Mouse (Mus musculus): ENCODE results near the gene Kpna1. TPM values are rescaled to one million over a fixed set of nuclear protein-coding genes. Genes with fewer than 3 reads are reported as not detected.

The Kpna1 gene
- polyA plus RNA-seq, 1 experiment from 2014 or later: 86.5 TPM

DNA sequence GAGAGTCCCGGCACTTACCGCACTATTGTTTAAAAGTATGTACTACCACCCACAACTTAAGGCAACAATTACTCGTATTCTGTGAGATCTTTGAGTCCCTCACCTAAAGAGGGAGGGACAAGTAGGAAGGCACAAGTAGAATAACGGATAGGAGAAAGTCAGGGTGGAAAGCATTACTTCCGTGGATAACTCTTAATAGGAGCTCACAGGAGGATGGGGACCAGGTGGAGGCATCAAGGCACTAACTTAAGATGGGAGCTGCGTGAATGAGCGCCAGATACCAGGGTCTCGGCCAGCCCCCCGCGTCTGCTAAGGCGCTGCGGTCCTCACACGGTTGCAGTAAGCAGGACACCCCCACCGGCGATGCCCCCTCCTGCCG lies 92.5 kb downstream of the Kpna1 start:
- DNase-seq (ENCODE audit: low spot score) (no peak), ATAC-seq (replicated peaks; ENCODE audit: low FRiP score) (no peak)
- Histone ChIP-seq H3K4me1 (replicated peaks; ENCODE audit: control insufficient read depth, insufficient read depth, low read length) (peaks cover 14% of the 10 kb centered on the region), H3K9me3 (ENCODE audit: control insufficient read depth, low read length) (no peaks in the 10 kb centered on the region), H3K9ac (ENCODE audit: low read length) (peak overlapping the region; percentile 92), H3K36me3 (ENCODE audit: control insufficient read depth, insufficient read depth, low read length) (no peaks in the 10 kb centered on the region), H3K4me2 (ENCODE audit: low read depth, low read length, severe bottlenecking) (peak overlapping the region; percentile 48), H3K27ac (ENCODE audit: low read depth, low read length) (peak overlapping the region; percentile 99), H3K27me3 (ENCODE audit: control insufficient read depth, insufficient read depth, low read length) (no peaks in the 10 kb centered on the region), H3K4me3 (ENCODE audit: low read depth, low read length) (peak overlapping the region; percentile 74)
- under 1% methylated on average over 16 of the region's 16 CpGs for WGBS

GRCm38 (mm10) chr16:36071450-36072379 lies 93.2 kb downstream of the Kpna1 start, which contains the start of the genes Fam162a and Ccdc58:
Fam162a (minus strand) TSS chr16:36071594.
Ccdc58 (plus strand) TSS chr16:36071685.
- ATAC-seq (replicated peaks; ENCODE audit: low FRiP score): peak; percentile 94
- peaks cover 14% of the 10 kb centered on the region for H3K4me1 ChIP-seq (replicated peaks; ENCODE audit: control insufficient read depth, insufficient read depth, low read length)
- no peaks in the 10 kb centered on the region for H3K27me3 ChIP-seq (ENCODE audit: control insufficient read depth, insufficient read depth, low read length)
- H3K4me2 ChIP-seq (ENCODE audit: low read depth, low read length, severe bottlenecking): peak within 1 kb of the TSS; percentile 48
- H3K36me3 ChIP-seq (ENCODE audit: control insufficient read depth, insufficient read depth, low read length): no peaks in the 10 kb centered on the region
- peak within 1 kb of the TSS; percentile 74 for H3K4me3 ChIP-seq (ENCODE audit: low read depth, low read length)
- DNase-seq (ENCODE audit: low spot score): peak; percentile 96
- no peaks in the 10 kb centered on the region for H3K9me3 ChIP-seq (ENCODE audit: control insufficient read depth, low read length)
- under 1% methylated on average over 81 of the region's 81 CpGs for WGBS
- peak within 1 kb of the TSS; percentile 92 for H3K9ac ChIP-seq (ENCODE audit: low read length)
- peak within 1 kb of the TSS; percentile 99 for H3K27ac ChIP-seq (ENCODE audit: low read depth, low read length)

DNA sequence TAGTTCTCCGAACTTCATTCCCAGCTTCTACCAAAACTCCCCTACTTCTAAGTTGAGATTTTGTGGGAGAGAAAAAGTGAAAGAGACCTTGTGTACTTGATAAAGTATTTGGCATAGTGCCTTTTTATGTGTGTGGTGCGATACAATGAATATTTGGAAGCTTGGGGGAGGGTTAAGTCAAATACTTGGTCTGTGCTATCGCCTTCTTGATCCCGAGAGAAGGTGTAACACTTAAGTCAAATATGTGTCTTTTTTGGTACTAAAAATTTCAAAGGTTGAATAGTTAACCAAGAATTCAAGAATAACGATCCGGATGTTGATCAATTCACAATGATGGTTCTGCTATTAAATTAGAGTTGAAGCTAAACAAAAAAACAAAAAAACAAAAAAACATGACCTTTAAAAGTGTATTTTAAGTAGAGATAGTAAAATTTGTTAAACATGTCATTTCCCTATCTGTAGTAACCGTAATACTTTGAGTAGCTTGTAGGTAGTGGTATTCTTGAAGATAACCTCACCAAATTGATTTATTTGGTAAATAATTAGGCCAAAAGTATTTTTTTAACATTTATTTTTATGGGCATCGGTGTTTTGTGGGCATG lies 94.0 kb downstream of the Kpna1 start:
- ATAC-seq (replicated peaks; ENCODE audit: low FRiP score): no peak
- peak overlapping the region; percentile 48 for H3K4me2 ChIP-seq (ENCODE audit: low read depth, low read length, severe bottlenecking)
- no peaks in the 10 kb centered on the region for H3K27me3 ChIP-seq (ENCODE audit: control insufficient read depth, insufficient read depth, low read length)
- H3K9me3 ChIP-seq (ENCODE audit: control insufficient read depth, low read length): no peaks in the 10 kb centered on the region
- no peak overlapping the region for H3K27ac ChIP-seq (ENCODE audit: low read depth, low read length)
- no peak for DNase-seq (ENCODE audit: low spot score)
- H3K36me3 ChIP-seq (ENCODE audit: control insufficient read depth, insufficient read depth, low read length): no peaks in the 10 kb centered on the region
- peak overlapping the region; percentile 92 for H3K9ac ChIP-seq (ENCODE audit: low read length)
- H3K4me1 ChIP-seq (replicated peaks; ENCODE audit: control insufficient read depth, insufficient read depth, low read length): peaks cover 14% of the 10 kb centered on the region
- WGBS: 30% methylated on average over 8 of the region's 8 CpGs
- H3K4me3 ChIP-seq (ENCODE audit: low read depth, low read length): peak overlapping the region; percentile 74

GRCm38 (mm10) chr16:36074772-36075171 lies 96.2 kb downstream of the Kpna1 start:
- H3K4me1 ChIP-seq (replicated peaks; ENCODE audit: control insufficient read depth, insufficient read depth, low read length): peaks cover 4% of the 10 kb centered on the region
- H3K36me3 ChIP-seq (ENCODE audit: control insufficient read depth, insufficient read depth, low read length): no peaks in the 10 kb centered on the region
- no peak for DNase-seq (ENCODE audit: low spot score)
- no peak overlapping the region for H3K4me3 ChIP-seq (ENCODE audit: low read depth, low read length)
- H3K9ac ChIP-seq (ENCODE audit: low read length): no peak overlapping the region
- H3K27ac ChIP-seq (ENCODE audit: low read depth, low read length): no peak overlapping the region
- no peak for ATAC-seq (replicated peaks; ENCODE audit: low FRiP score)
- no peaks in the 10 kb centered on the region for H3K27me3 ChIP-seq (ENCODE audit: control insufficient read depth, insufficient read depth, low read length)
- H3K4me2 ChIP-seq (ENCODE audit: low read depth, low read length, severe bottlenecking): no peak overlapping the region
- WGBS: 89% methylated on average over 3 of the region's 3 CpGs
- H3K9me3 ChIP-seq (ENCODE audit: control insufficient read depth, low read length): no peaks in the 10 kb centered on the region

DNA sequence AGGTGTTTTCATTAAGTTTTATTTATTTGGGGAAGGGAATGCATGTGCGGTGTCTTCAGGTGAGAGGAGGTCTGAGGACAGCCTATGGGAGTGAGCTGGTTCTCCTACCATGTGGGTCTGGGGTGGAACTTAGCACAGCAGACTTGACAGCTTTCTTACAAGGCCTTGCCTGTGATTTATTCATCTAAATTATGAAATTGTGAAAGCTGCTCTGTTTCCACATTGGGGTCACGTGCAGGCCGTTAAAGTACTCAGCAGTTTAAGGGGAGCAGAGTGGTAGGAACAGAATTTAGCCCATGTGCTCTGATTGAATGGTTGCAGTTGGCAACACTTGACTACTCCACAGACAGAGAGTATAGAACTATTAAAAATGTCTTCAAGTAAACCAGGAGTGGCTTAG lies 101.4 kb downstream of the Kpna1 start:
- Histone ChIP-seq H3K4me1 (replicated peaks; ENCODE audit: control insufficient read depth, insufficient read depth, low read length) (no peaks in the 10 kb centered on the region), H3K9me3 (ENCODE audit: control insufficient read depth, low read length) (no peaks in the 10 kb centered on the region), H3K27ac (ENCODE audit: low read depth, low read length) (no peak overlapping the region), H3K36me3 (ENCODE audit: control insufficient read depth, insufficient read depth, low read length) (no peaks in the 10 kb centered on the region; the same call in 1 of the 2 replicates), H3K27me3 (ENCODE audit: control insufficient read depth, insufficient read depth, low read length) (no peaks in the 10 kb centered on the region), H3K9ac (ENCODE audit: low read length) (no peak overlapping the region), H3K4me2 (ENCODE audit: low read depth, low read length, severe bottlenecking) (no peak overlapping the region), H3K4me3 (ENCODE audit: low read depth, low read length) (no peak overlapping the region)
- no peak for ATAC-seq (replicated peaks; ENCODE audit: low FRiP score)
- 95% methylated on average over 3 of the region's 3 CpGs for WGBS
- DNase-seq (ENCODE audit: low spot score): no peak

Other genes starting within 250 kb of the Kpna1 start
- 13.9 and 16.2 TPM in 2 replicates for gene Dirc2, start 209.4 kb upstream of the Kpna1 start, polyA plus RNA-seq (2014; fragmentation: Nextera tagmentation; extraction: Ambion mirVana)
- 24.2 and 25.3 TPM in 2 replicates for gene Hspbap1, start 208.4 kb upstream of the Kpna1 start, polyA plus RNA-seq (2014; fragmentation: Nextera tagmentation; extraction: Ambion mirVana)
- 0.12 and 0.45 TPM in 2 replicates for gene Parp14, start 107.2 kb upstream of the Kpna1 start, polyA plus RNA-seq (2014; fragmentation: Nextera tagmentation; extraction: Ambion mirVana)
- 3.9 and 4.2 TPM in 2 replicates for gene Parp9, start 40.3 kb upstream of the Kpna1 start, polyA plus RNA-seq (2014; fragmentation: Nextera tagmentation; extraction: Ambion mirVana)
- 5.7 and 6.2 TPM in 2 replicates for gene Dtx3l, start 39.6 kb upstream of the Kpna1 start, polyA plus RNA-seq (2014; fragmentation: Nextera tagmentation; extraction: Ambion mirVana)
- gene Wdr5b, start 62.4 kb downstream of the Kpna1 start, polyA plus RNA-seq (2014; fragmentation: Nextera tagmentation; extraction: Ambion mirVana): 11.6 and 12.5 TPM in 2 replicates
- gene Fam162a, start 92.8 kb downstream of the Kpna1 start, polyA plus RNA-seq (2014; fragmentation: Nextera tagmentation; extraction: Ambion mirVana): 307 and 308 TPM in 2 replicates
- 86.6 and 93.6 TPM in 2 replicates for gene Ccdc58, start 92.9 kb downstream of the Kpna1 start, polyA plus RNA-seq (2014; fragmentation: Nextera tagmentation; extraction: Ambion mirVana)
- not detected in 2 replicates for gene Csta1, start 152.5 kb downstream of the Kpna1 start, polyA plus RNA-seq (2014; fragmentation: Nextera tagmentation; extraction: Ambion mirVana)
- gene Stfa2l1, start 178.1 kb downstream of the Kpna1 start, polyA plus RNA-seq (2014; fragmentation: Nextera tagmentation; extraction: Ambion mirVana): 0.90 TPM in 1 of 2 replicates, not detected in the other
- 1.5 TPM in 1 of 2 replicates, not detected in the other for gene Gm5483, start 205.5 kb downstream of the Kpna1 start, polyA plus RNA-seq (2014; fragmentation: Nextera tagmentation; extraction: Ambion mirVana)
- not detected in 2 replicates for gene Gm5416, start 231.7 kb downstream of the Kpna1 start, polyA plus RNA-seq (2014; fragmentation: Nextera tagmentation; extraction: Ambion mirVana)
- not detected in 2 replicates for gene 2010005H15Rik, start 242.7 kb downstream of the Kpna1 start, polyA plus RNA-seq (2014; fragmentation: Nextera tagmentation; extraction: Ambion mirVana)